Mouse (Mus musculus): ENCODE results near the gene Elfn1.

DNA sequence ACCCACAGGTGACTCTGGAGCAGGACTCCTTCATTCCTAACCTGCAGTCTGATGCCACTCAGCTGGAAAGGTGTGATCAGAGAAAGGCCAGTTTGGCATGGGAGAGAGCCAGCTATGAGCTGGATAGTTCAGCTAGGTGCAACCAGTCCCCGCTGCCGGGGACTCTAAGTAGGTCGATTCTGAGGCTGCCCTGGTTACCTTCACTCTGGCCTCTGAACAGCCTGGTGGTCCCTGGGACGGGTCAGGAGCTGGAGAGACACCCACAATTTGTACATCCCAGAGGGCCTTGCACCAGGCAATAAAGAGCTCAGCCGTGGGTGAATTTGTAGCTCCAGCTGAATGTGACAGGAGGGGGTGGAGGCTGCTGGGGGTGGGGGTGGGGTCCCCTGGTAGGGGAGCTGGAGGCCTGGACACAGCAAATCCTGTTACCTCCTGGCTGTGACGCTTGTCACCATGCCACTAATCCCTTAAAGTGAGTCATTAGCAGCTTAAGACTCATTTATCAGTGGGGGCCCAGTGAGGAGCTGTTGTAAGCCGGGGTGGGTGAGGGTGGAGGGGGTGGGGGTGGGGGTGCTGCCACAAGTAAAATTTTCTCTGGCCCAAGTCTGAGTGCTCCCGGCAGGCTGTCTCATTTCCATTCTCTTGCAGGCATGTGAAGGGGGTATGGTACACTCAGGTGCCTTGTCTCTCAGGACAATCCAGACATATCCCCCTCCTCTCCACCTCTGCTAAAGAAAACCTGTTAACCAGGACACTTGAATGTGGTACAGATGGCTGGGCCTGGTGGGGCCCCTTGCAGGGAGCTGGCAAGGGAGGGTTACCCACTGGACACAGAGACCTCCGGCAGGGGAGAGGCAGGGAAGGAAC, 100.1 kb downstream of the Elfn1 start:
- TF ChIP-seq POLR2A (IDR thresholded peaks at IDR 0.05; ENCODE audit: borderline replicate concordance, extremely low read depth, insufficient read depth, insufficient read length, poor library complexity, severe bottlenecking) (no peak), CTCF (IDR thresholded peaks at IDR 0.05; ENCODE audit: borderline replicate concordance, extremely low read depth, insufficient read depth, insufficient read length) (no peak)
